Mouse (Mus musculus) limb, embryonic 10.5 days (tissue): ENCODE measurements at regions not wholly inside any gene's neighbourhood (a gene's known extent, or its start where the extent isn't known, plus 50 kb on each side); places are given as distances from the start of the nearest gene placed in this dataset.
"Not testable (repeated sequence)": the region's sequence is repeated elsewhere in the genome, so short reads cannot be mapped to it uniquely, and the experiment has no call there.

Experiments used
- DNase-seq: peaks from one replicate; pipeline ENCODE4 v3.0.0-alpha.2; 2017; ENCODE audit warnings: low spot score
- H3K27ac ChIP-seq: fragments of 300-500 bp; sonication (generic); 2 replicates; pipeline ENCODE4 v1.5.1; 2016; ENCODE audit warnings: mild to moderate bottlenecking
- H3K27me3 ChIP-seq: fragments of 300-500 bp; sonication (generic); 2 replicates; pipeline ENCODE4 v1.6.1; 2016; ENCODE audit warnings: low read depth, mild to moderate bottlenecking; ENCODE audit not compliant: poor library complexity, severe bottlenecking
- H3K36me3 ChIP-seq: fragments of 300-500 bp; sonication (generic); 2 replicates; pipeline ENCODE4 v1.6.1; 2016; ENCODE audit warnings: mild to moderate bottlenecking, moderate library complexity
- H3K4me1 ChIP-seq: fragments of 300-500 bp; sonication (generic); 2 replicates; pipeline ENCODE4 v1.6.1; 2016
- H3K4me3 ChIP-seq: fragments of 300-500 bp; sonication (generic); 2 replicates; pipeline ENCODE4 v1.5.1; 2016; ENCODE audit warnings: mild to moderate bottlenecking, moderate library complexity
- H3K9me3 ChIP-seq: fragments of 300-500 bp; sonication (generic); replicated peaks from 2 replicates; pipeline ENCODE4 v1.6.1; 2016; ENCODE audit warnings: mild to moderate bottlenecking
- WGBS: fragments of 180-500 bp; shearing (Covaris S2); methylation state at CpG from one replicate; pipeline ENCODE4 v1.1.7; 2016; 5-methylcytosine and 5-hydroxymethylcytosine counted together

GRCm38 (mm10) chr10:25675368-25675767 lies 139.3 kb upstream of the Smlr1 start:
- Histone ChIP-seq H3K27ac (no peak overlapping the region), H3K27me3 (no peaks in the 10 kb centered on the region), H3K9me3 (no peaks in the 10 kb centered on the region), H3K4me1 (no peaks in the 10 kb centered on the region), H3K4me3 (no peak overlapping the region), H3K36me3 (no peaks in the 10 kb centered on the region)
- no peak for DNase-seq
- WGBS = 82% methylated on average over 10 of the region's 10 CpGs

- no peaks in the 10 kb centered on the region for H3K4me1 ChIP-seq
- no peak overlapping the region for H3K27ac ChIP-seq
- H3K9me3 ChIP-seq = no peaks in the 10 kb centered on the region
- WGBS = 92% methylated on average over 1 of the region's 1 CpGs
- no peaks in the 10 kb centered on the region for H3K27me3 ChIP-seq
- no peak for DNase-seq
- H3K36me3 ChIP-seq = no peaks in the 10 kb centered on the region
- H3K4me3 ChIP-seq = no peak overlapping the region
These were observed 134.0 kb upstream of the Smlr1 start for GRCm38 (mm10) chr10:25670061-25670460.

- H3K4me1 ChIP-seq = no peaks in the 10 kb centered on the region
- no peak overlapping the region for H3K27ac ChIP-seq
- H3K9me3 ChIP-seq = no peaks in the 10 kb centered on the region
- no peak for DNase-seq
- no peak overlapping the region for H3K4me3 ChIP-seq
- H3K27me3 ChIP-seq = no peaks in the 10 kb centered on the region
- no peaks in the 10 kb centered on the region for H3K36me3 ChIP-seq
- WGBS = 81% methylated on average over 16 of the region's 16 CpGs
These were observed 116.9 kb upstream of the Smlr1 start for GRCm38 (mm10) chr10:25652742-25653563.

GRCm38 (mm10) chr10:25647740-25648139 lies 111.7 kb upstream of the Smlr1 start:
- DNase-seq = no peak
- Histone ChIP-seq H3K27me3 (no peaks in the 10 kb centered on the region), H3K4me1 (no peaks in the 10 kb centered on the region), H3K4me3 (no peak overlapping the region), H3K36me3 (no peaks in the 10 kb centered on the region), H3K27ac (no peak overlapping the region), H3K9me3 (no peaks in the 10 kb centered on the region)
- 84% methylated on average over 1 of the region's 1 CpGs for WGBS

GRCm38 (mm10) chr10:25643518-25643993 lies 107.5 kb upstream of the Smlr1 start:
- no peak overlapping the region for H3K27ac ChIP-seq
- H3K4me1 ChIP-seq = no peaks in the 10 kb centered on the region
- no peaks in the 10 kb centered on the region for H3K9me3 ChIP-seq
- no peaks in the 10 kb centered on the region for H3K36me3 ChIP-seq
- 67% methylated on average over 3 of the region's 3 CpGs for WGBS
- no peak overlapping the region for H3K4me3 ChIP-seq
- no peaks in the 10 kb centered on the region for H3K27me3 ChIP-seq
- DNase-seq = no peak

GRCm38 (mm10) chr10:25642079-25642696 lies 106.1 kb upstream of the Smlr1 start:
- no peaks in the 10 kb centered on the region for H3K27me3 ChIP-seq
- DNase-seq = no peak
- no peak overlapping the region for H3K4me3 ChIP-seq
- no peak overlapping the region for H3K27ac ChIP-seq
- H3K36me3 ChIP-seq = no peaks in the 10 kb centered on the region
- WGBS = 92% methylated on average over 9 of the region's 9 CpGs
- no peaks in the 10 kb centered on the region for H3K9me3 ChIP-seq
- H3K4me1 ChIP-seq = no peaks in the 10 kb centered on the region

GRCm38 (mm10) chr10:25633058-25633614 lies 97.1 kb upstream of the Smlr1 start:
- H3K9me3 ChIP-seq = no peaks in the 10 kb centered on the region
- H3K27me3 ChIP-seq = no peaks in the 10 kb centered on the region
- no peaks in the 10 kb centered on the region for H3K4me1 ChIP-seq
- no peaks in the 10 kb centered on the region for H3K36me3 ChIP-seq
- H3K27ac ChIP-seq = no peak overlapping the region
- 92% methylated on average over 4 of the region's 4 CpGs for WGBS
- DNase-seq = no peak
- H3K4me3 ChIP-seq = no peak overlapping the region

- H3K36me3 ChIP-seq = no peaks in the 10 kb centered on the region
- H3K4me3 ChIP-seq = no peak overlapping the region
- H3K4me1 ChIP-seq = no peaks in the 10 kb centered on the region
- no peak overlapping the region for H3K27ac ChIP-seq
- no peak for DNase-seq
- WGBS = 91% methylated on average over 7 of the region's 7 CpGs
- H3K9me3 ChIP-seq = no peaks in the 10 kb centered on the region
- no peaks in the 10 kb centered on the region for H3K27me3 ChIP-seq
These were observed 96.2 kb upstream of the Smlr1 start for GRCm38 (mm10) chr10:25632306-25632705.

GRCm38 (mm10) chr10:25622585-25622984 lies 86.5 kb upstream of the Smlr1 start:
- H3K27ac ChIP-seq = no peak overlapping the region
- H3K9me3 ChIP-seq = no peaks in the 10 kb centered on the region
- H3K27me3 ChIP-seq = no peaks in the 10 kb centered on the region
- 84% methylated on average over 5 of the region's 5 CpGs for WGBS
- DNase-seq = no peak
- H3K4me3 ChIP-seq = no peak overlapping the region
- peaks cover 19% of the 10 kb centered on the region for H3K4me1 ChIP-seq
- no peaks in the 10 kb centered on the region for H3K36me3 ChIP-seq

- H3K4me3 ChIP-seq, H3K9me3 ChIP-seq, H3K36me3 ChIP-seq, H3K27me3 ChIP-seq, DNase-seq, H3K27ac ChIP-seq: not testable (repeated sequence)
- WGBS = 93% methylated on average over 1 of the region's 1 CpGs
- H3K4me1 ChIP-seq = peaks cover 19% of the 10 kb centered on the region
These were observed 85.7 kb upstream of the Smlr1 start for GRCm38 (mm10) chr10:25621747-25622134.

- peak; percentile 34 for DNase-seq
- Histone ChIP-seq H3K36me3 (no peaks in the 10 kb centered on the region), H3K4me3 (no peak overlapping the region), H3K4me1 (peaks cover 19% of the 10 kb centered on the region), H3K27ac (no peak overlapping the region), H3K27me3 (no peaks in the 10 kb centered on the region), H3K9me3 (no peaks in the 10 kb centered on the region)
- WGBS = 66% methylated on average over 10 of the region's 10 CpGs
These were observed 85.1 kb upstream of the Smlr1 start for GRCm38 (mm10) chr10:25620939-25621746.

GRCm38 (mm10) chr10:25619702-25620101 lies 83.6 kb upstream of the Smlr1 start:
- WGBS = 96% methylated on average over 2 of the region's 2 CpGs

More at GRCm38 (mm10) chr10:25619702-25620101, 83.6 kb upstream of the Smlr1 start:
- Histone ChIP-seq H3K27me3 (no peaks in the 10 kb centered on the region), H3K4me1 (peaks cover 19% of the 10 kb centered on the region), H3K36me3 (no peaks in the 10 kb centered on the region), H3K4me3 (no peak overlapping the region), H3K27ac (no peak overlapping the region), H3K9me3 (no peaks in the 10 kb centered on the region)
- DNase-seq = no peak
